Mouse (Mus musculus): Measurements from ENCODE around the gene Rcan1.

DNA sequence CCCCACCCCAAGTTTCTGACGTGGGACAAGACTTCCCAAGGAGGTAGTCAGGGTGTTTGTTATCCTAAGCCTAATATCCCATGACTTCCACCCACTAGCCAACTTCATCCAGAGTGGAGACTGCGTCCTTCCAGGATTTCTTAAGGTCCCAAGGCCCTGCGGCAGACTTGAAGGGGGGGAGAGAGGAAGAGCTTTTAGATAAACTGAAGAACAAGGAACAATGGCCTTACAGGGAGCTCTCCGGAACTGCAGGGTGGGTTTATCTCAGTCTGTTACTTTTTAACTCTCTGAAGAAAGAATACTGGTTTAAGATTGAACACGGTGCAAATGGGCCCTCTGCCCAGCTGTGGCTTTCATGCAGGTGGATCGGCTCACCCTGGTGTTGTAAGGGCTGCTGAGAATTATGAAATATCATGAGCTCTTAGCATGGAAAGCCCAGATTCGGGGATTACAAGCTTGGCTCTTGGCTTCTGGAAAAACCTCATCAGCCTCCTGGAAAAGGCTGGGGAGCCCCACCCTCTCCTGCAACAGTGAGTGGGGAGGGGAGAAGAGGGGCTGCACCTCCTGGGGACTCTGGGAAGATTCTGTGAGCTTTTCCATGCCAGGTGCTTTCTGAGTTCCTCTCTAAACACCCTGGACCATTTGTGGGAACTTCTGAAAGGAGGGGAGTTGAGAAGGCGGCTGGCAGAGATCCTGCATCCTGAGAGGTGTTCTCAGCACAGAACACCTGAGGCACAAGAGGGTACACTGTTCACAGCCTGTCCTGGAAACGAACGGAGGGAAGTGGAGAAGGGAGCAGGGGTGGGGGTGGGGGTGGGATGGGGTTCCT is 72.7 kb downstream of the Rcan1 start:
- peak; percentile 53; the same call in 1 of the 2 replicates for TF ChIP-seq EP300 (IDR thresholded peaks at IDR 0.05)
- TF ChIP-seq CTCF (IDR thresholded peaks at IDR 0.05): no peak
